Mouse (Mus musculus) cerebellum, adult 2 months (tissue): ENCODE results near the gene Spef2.

Experiments
- CTCF ChIP-seq: fragments of 200-500 bp; IDR thresholded peaks from 2 replicates; pipeline ENCODE4 v1.5.1; 2011; ENCODE audit warnings: low read depth, mild to moderate bottlenecking, control low read depth, low read length, moderate library complexity, borderline replicate concordance; ENCODE audit not compliant: insufficient read depth
- POLR2A ChIP-seq: fragments of 200-500 bp; IDR thresholded peaks from 2 replicates; pipeline ENCODE4 v1.6.1; 2011; ENCODE audit warnings: low read length, control low read depth, borderline replicate concordance; ENCODE audit not compliant: insufficient read depth

DNA sequence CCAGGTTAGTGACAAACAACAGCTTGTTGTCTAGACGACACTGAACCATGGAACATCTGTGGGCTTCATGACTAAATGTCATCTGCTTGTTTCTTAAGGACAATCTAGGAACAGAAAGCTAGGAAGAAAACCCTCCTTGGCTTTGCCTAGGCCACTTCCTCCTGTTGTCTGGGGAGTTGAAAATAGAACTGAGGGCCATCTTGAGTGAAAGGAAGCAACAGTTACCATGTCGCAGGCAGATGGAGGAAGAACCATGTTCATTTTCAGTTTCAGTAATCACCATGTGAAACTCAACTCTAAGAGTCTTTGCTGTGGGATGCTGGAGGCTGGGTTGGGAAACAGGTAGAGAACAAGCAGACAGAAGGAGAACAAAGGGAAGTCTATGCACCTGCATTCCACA, 176.8 kb downstream of the Spef2 start:
- no peak for TF ChIP-seq CTCF
- no peak for TF ChIP-seq POLR2A
